Mouse (Mus musculus) kidney, embryonic 16.5 days (tissue): ENCODE measurements around the gene Cdc40. TPM values are rescaled to one million over a fixed set of nuclear protein-coding genes. Genes with fewer than 3 reads are reported as not detected.
A peak's percentile ranks its signal among the peaks of the same experiment; 100 is the strongest.

Source experiments
- ATAC-seq: fragments of 200-750 bp; cut with Nextera tagmentation; 2 replicates; pipeline ENCODE4 v1.8.0; 2017; ENCODE audit warnings: moderate TSS enrichment; ENCODE audit not compliant: low FRiP score, low TSS enrichment
- H3K27ac ChIP-seq: fragments of 300-500 bp; sonication (generic); 2 replicates; pipeline ENCODE4 v1.5.1; 2014; ENCODE audit warnings: low read length
- H3K27me3 ChIP-seq: fragments of 300-500 bp; sonication (generic); 2 replicates; pipeline ENCODE4 v1.6.1; 2014; ENCODE audit warnings: low read length, control low read depth, mixed read lengths; ENCODE audit not compliant: insufficient read depth
- H3K36me3 ChIP-seq: fragments of 300-500 bp; sonication (generic); 2 replicates; pipeline ENCODE4 v1.6.1; 2014; ENCODE audit warnings: low read length, control low read depth, mixed read lengths; ENCODE audit not compliant: insufficient read depth
- H3K4me1 ChIP-seq: fragments of 300-500 bp; sonication (generic); 2 replicates; pipeline ENCODE4 v1.6.1; 2014; ENCODE audit warnings: low read length, control low read depth, mixed read lengths; ENCODE audit not compliant: insufficient read depth
- H3K4me2 ChIP-seq: fragments of 300-500 bp; sonication (generic); replicated peaks from 2 replicates; pipeline ENCODE4 v1.6.1; 2014; ENCODE audit warnings: low read depth, low read length
- H3K4me3 ChIP-seq: fragments of 300-500 bp; sonication (generic); 2 replicates; pipeline ENCODE4 v1.5.1; 2014; ENCODE audit warnings: mild to moderate bottlenecking, low read length
- H3K9ac ChIP-seq: fragments of 300-500 bp; sonication (generic); replicated peaks from 2 replicates; pipeline ENCODE4 v1.6.1; 2014; ENCODE audit warnings: low read length
- H3K9me3 ChIP-seq: fragments of 300-500 bp; sonication (generic); 2 replicates; pipeline ENCODE4 v1.6.1; 2016; ENCODE audit warnings: low read length, control low read depth
- WGBS: fragments of 180-500 bp; shearing (Covaris S2); extraction: QIAGEN DNeasy Blood & Tissue Kit; methylation state at CpG from one replicate; pipeline ENCODE4 v1.1.7; 2014; 5-methylcytosine and 5-hydroxymethylcytosine counted together
- polyA plus RNA-seq: library from polyadenylated mRNA; unstranded; fragments of >200 nt; fragmentation: Nextera tagmentation; extraction: Ambion mirVana; gene quantifications from 2 replicates; pipeline ENCODE4 v1.2.1, GENCODE M21; 2015

The Cdc40 gene
- polyA plus RNA-seq, 1 experiment from 2014 or later, result 38.5 TPM

- Histone ChIP-seq H3K27ac (no peak overlapping the region), H3K4me3 (no peak overlapping the region), H3K36me3 (peaks cover 39% of the 10 kb centered on the region), H3K4me2 (no peak overlapping the region), H3K27me3 (no peaks in the 10 kb centered on the region), H3K4me1 (no peaks in the 10 kb centered on the region), H3K9ac (no peak overlapping the region), H3K9me3 (no peaks in the 10 kb centered on the region)
- ATAC-seq, result no peak
- 82% methylated on average over 6 of the region's 6 CpGs for WGBS
Measured at GRCm38 (mm10) chr10:40845626-40846025, 37.5 kb downstream of the Cdc40 start.

- Histone ChIP-seq H3K36me3 (peaks cover 42% of the 10 kb centered on the region), H3K27ac (peak overlapping the region; percentile 4; the same call in 1 of the 2 replicates), H3K4me2 (no peak overlapping the region), H3K9ac (no peak overlapping the region), H3K9me3 (no peaks in the 10 kb centered on the region), H3K27me3 (no peaks in the 10 kb centered on the region), H3K4me3 (no peak overlapping the region), H3K4me1 (no peaks in the 10 kb centered on the region)
- ATAC-seq, result no peak
- WGBS, result 62% methylated on average over 10 of the region's 10 CpGs
Measured at GRCm38 (mm10) chr10:40844546-40844945, 38.6 kb downstream of the Cdc40 start.

- ATAC-seq, result no peak
- no peak overlapping the region for H3K4me3 ChIP-seq
- no peaks in the 10 kb centered on the region for H3K27me3 ChIP-seq
- no peaks in the 10 kb centered on the region for H3K4me1 ChIP-seq
- no peak overlapping the region for H3K9ac ChIP-seq
- peaks cover 42% of the 10 kb centered on the region for H3K36me3 ChIP-seq
- WGBS, result 84% methylated on average over 5 of the region's 5 CpGs
- H3K9me3 ChIP-seq, result no peaks in the 10 kb centered on the region
- no peak overlapping the region for H3K27ac ChIP-seq
- H3K4me2 ChIP-seq, result no peak overlapping the region
Measured at GRCm38 (mm10) chr10:40843841-40844240, 39.3 kb downstream of the Cdc40 start.

- no peaks in the 10 kb centered on the region for H3K4me1 ChIP-seq
- no peak overlapping the region for H3K4me2 ChIP-seq
- ATAC-seq, result no peak
- H3K4me3 ChIP-seq, result no peak overlapping the region
- H3K27ac ChIP-seq, result no peak overlapping the region
- WGBS, result 89% methylated on average over 5 of the region's 5 CpGs
- H3K9ac ChIP-seq, result no peak overlapping the region
- no peaks in the 10 kb centered on the region for H3K9me3 ChIP-seq
- H3K27me3 ChIP-seq, result no peaks in the 10 kb centered on the region
- peaks cover 35% of the 10 kb centered on the region for H3K36me3 ChIP-seq
Measured at GRCm38 (mm10) chr10:40840086-40840485, 43.0 kb downstream of the Cdc40 start.

GRCm38 (mm10) chr10:40831267-40831666 is 51.8 kb downstream of the Cdc40 start:
- no peak overlapping the region for H3K27ac ChIP-seq
- H3K27me3 ChIP-seq, result no peaks in the 10 kb centered on the region
- H3K4me1 ChIP-seq, result no peaks in the 10 kb centered on the region
- no peak overlapping the region for H3K4me3 ChIP-seq
- no peaks in the 10 kb centered on the region for H3K9me3 ChIP-seq
- H3K9ac ChIP-seq, result no peak overlapping the region
- H3K36me3 ChIP-seq, result peaks cover 25% of the 10 kb centered on the region
- 94% methylated on average over 6 of the region's 7 CpGs for WGBS
- no peak overlapping the region for H3K4me2 ChIP-seq
- no peak for ATAC-seq

GRCm38 (mm10) chr10:40830312-40830711 is 52.8 kb downstream of the Cdc40 start:
- 88% methylated on average over 3 of the region's 3 CpGs for WGBS
- no peak overlapping the region for H3K4me3 ChIP-seq
- H3K36me3 ChIP-seq, result peaks cover 19% of the 10 kb centered on the region
- ATAC-seq, result no peak
- no peak overlapping the region for H3K27ac ChIP-seq
- no peaks in the 10 kb centered on the region for H3K4me1 ChIP-seq
- no peak overlapping the region for H3K4me2 ChIP-seq
- no peaks in the 10 kb centered on the region for H3K27me3 ChIP-seq
- H3K9ac ChIP-seq, result no peak overlapping the region
- H3K9me3 ChIP-seq, result no peaks in the 10 kb centered on the region

- Histone ChIP-seq H3K27me3 (no peaks in the 10 kb centered on the region), H3K9me3 (no peaks in the 10 kb centered on the region), H3K36me3 (0 out of 2 replicates have a peak, but pooled peaks cover 3% of the 10 kb centered on the region), H3K4me3 (no peak overlapping the region), H3K9ac (no peak overlapping the region), H3K4me1 (no peaks in the 10 kb centered on the region), H3K4me2 (no peak overlapping the region), H3K27ac (no peak overlapping the region)
- WGBS, result 88% methylated on average over 4 of the region's 4 CpGs
- no peak for ATAC-seq
Measured at GRCm38 (mm10) chr10:40827706-40828105, 55.4 kb downstream of the Cdc40 start.

- 78% methylated on average over 6 of the region's 6 CpGs for WGBS
- Histone ChIP-seq H3K9me3 (no peaks in the 10 kb centered on the region), H3K27ac (no peak overlapping the region), H3K27me3 (no peaks in the 10 kb centered on the region), H3K9ac (no peak overlapping the region), H3K36me3 (0 out of 2 replicates have a peak, but pooled peaks cover 3% of the 10 kb centered on the region), H3K4me2 (no peak overlapping the region), H3K4me3 (no peak overlapping the region), H3K4me1 (no peaks in the 10 kb centered on the region)
- no peak for ATAC-seq
Measured at GRCm38 (mm10) chr10:40825952-40826351, 57.2 kb downstream of the Cdc40 start.

- no peaks in the 10 kb centered on the region for H3K36me3 ChIP-seq
- no peak overlapping the region for H3K9ac ChIP-seq
- no peak overlapping the region for H3K27ac ChIP-seq
- ATAC-seq, result no peak
- H3K4me2 ChIP-seq, result no peak overlapping the region
- no peaks in the 10 kb centered on the region for H3K4me1 ChIP-seq
- 53% methylated on average over 6 of the region's 6 CpGs for WGBS
- H3K9me3 ChIP-seq, result no peaks in the 10 kb centered on the region
- H3K27me3 ChIP-seq, result no peaks in the 10 kb centered on the region
- no peak overlapping the region for H3K4me3 ChIP-seq
Measured at GRCm38 (mm10) chr10:40816471-40816870, 66.6 kb downstream of the Cdc40 start.

- H3K9me3 ChIP-seq, result no peaks in the 10 kb centered on the region
- ATAC-seq, result no peak
- 73% methylated on average over 4 of the region's 4 CpGs for WGBS
Measured at GRCm38 (mm10) chr10:40813627-40814026, 69.5 kb downstream of the Cdc40 start.

More at GRCm38 (mm10) chr10:40813627-40814026, 69.5 kb downstream of the Cdc40 start:
- H3K4me3 ChIP-seq, result no peak overlapping the region
- H3K4me1 ChIP-seq, result no peaks in the 10 kb centered on the region
- H3K4me2 ChIP-seq, result no peak overlapping the region
- no peaks in the 10 kb centered on the region for H3K36me3 ChIP-seq
- no peaks in the 10 kb centered on the region for H3K27me3 ChIP-seq
- H3K27ac ChIP-seq, result no peak overlapping the region
- no peak overlapping the region for H3K9ac ChIP-seq
